Mouse (Mus musculus) brain, embryonic 14.5 days (tissue): ENCODE results near the gene Myoc.

ENCODE experiments used
- CTCF ChIP-seq: fragments of 200-500 bp; IDR thresholded peaks from 2 replicates; pipeline ENCODE4 v1.5.1; 2012; ENCODE audit warnings: inconsistent platforms, mild to moderate bottlenecking, moderate library complexity, borderline replicate concordance; ENCODE audit not compliant: insufficient read depth, insufficient read length; ENCODE audit errors: extremely low read depth
- POLR2A ChIP-seq: fragments of 200-500 bp; IDR thresholded peaks from 2 replicates; pipeline ENCODE4 v1.6.1; 2012; ENCODE audit warnings: mild to moderate bottlenecking, inconsistent platforms, borderline replicate concordance; ENCODE audit not compliant: poor library complexity, insufficient read depth, insufficient read length, severe bottlenecking; ENCODE audit errors: extremely low read depth

DNA sequence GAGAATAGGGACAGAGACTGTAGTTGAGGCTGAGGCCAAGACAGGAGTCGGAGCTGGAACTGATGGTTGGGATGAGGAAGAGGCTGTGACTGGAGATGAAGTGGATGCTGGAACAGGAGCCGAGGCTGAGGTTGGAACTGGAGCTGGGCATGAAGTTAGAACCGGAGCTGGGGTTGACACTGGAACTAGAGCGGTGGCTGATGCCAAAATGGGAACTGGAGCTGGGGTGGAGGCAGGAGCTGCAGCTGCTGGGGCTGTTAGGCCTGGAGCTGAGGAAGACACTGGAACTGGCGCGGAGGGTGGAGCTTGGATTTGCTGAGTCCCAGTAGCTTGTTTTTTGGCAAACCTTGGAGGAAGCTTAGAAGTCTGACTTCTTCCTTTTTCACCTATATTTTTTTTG, 58.9 kb downstream of the Myoc start:
- TF ChIP-seq CTCF (no peak), POLR2A (no peak)
